Mouse (Mus musculus) lung, postnatal 0 days (tissue): Measurements from ENCODE around the gene Ly86.

ENCODE experiments used
- CTCF ChIP-seq: IDR thresholded peaks from 2 replicates; pipeline ENCODE4 v1.5.1; 2016; ENCODE audit warnings: antibody characterized with exemption, mild to moderate bottlenecking
- EP300 ChIP-seq: IDR thresholded peaks from 2 replicates; pipeline ENCODE4 v1.6.1; 2016; ENCODE audit warnings: antibody characterized with exemption, mild to moderate bottlenecking, control low read depth

- TF ChIP-seq CTCF (no peak), EP300 (no peak)
Observed at GRCm38 (mm10) chr13:37465710-37466109, 120.7 kb downstream of the Ly86 start.
